Mouse (Mus musculus) right cerebral cortex, postnatal 4 days (tissue): Measurements from ENCODE around the gene Fam84b.

Source experiments
- DNase-seq: peaks from one replicate; pipeline ENCODE4 v3.0.0-alpha.2; 2022

The Fam84b gene

DNA sequence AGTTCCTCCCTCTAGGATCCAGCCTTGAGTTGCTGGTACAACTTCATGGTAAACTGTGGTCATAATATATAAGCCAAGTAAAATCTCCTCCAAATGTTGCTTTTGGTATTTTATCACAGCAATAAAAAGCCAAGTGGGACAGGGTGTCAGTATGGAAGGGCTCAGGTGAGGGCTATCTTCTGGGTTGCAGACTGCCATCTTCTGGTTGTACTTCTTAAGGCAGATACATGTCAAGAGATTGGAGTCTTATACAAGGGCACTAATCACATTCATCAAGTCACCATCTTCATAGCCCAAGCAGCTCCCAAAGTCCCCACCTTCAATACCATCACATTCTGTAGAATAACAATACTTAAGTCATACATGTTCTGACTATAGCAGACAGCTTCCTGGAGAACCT, 21.0 kb downstream of the Fam84b start:
- DNase-seq, result no peak

DNA sequence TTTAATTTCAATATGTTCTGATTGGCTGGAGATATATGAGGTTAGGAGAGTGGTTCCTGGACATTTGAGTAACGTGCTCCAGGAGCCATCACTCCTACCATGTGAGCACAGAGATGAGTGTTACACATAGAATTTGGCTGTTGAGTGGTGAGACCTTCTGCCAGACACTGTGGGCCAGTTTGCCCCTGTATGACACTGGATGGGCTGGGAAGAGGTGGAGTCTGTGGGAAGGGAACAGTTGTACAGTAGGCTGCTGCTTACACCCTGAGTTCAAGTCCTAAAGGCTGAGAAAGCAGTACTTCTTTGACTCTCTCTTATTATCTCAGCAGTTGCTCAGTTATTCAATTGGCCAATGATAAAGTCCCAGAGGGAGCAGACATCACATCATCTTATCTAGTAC, 27.4 kb downstream of the Fam84b start:
- no peak for DNase-seq

DNA sequence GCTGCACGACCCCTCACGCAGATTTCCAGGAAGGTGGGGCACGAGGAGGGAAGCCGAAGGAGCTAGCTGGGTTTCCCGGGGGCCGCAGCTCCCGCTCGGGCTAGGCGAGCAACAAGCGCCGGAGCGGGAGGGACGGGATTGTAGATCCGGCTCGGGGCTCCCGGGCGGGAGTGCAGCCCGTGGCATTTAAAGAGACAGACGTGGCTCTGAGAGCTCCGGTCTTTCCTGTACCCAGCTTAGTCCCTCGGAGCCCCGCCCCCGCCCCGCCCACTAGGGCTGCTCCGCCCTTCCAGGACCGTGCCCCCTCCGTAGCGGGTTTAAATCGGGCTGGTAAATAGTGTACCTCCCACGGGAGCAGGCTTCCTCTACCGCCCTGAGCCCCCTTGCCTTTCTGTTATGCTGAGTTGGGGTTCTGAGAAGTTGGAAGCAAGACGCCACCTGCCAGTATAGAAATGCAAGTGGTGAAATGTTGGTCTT, 28.8 kb downstream of the Fam84b start:
- peak; percentile 89 for DNase-seq

DNA sequence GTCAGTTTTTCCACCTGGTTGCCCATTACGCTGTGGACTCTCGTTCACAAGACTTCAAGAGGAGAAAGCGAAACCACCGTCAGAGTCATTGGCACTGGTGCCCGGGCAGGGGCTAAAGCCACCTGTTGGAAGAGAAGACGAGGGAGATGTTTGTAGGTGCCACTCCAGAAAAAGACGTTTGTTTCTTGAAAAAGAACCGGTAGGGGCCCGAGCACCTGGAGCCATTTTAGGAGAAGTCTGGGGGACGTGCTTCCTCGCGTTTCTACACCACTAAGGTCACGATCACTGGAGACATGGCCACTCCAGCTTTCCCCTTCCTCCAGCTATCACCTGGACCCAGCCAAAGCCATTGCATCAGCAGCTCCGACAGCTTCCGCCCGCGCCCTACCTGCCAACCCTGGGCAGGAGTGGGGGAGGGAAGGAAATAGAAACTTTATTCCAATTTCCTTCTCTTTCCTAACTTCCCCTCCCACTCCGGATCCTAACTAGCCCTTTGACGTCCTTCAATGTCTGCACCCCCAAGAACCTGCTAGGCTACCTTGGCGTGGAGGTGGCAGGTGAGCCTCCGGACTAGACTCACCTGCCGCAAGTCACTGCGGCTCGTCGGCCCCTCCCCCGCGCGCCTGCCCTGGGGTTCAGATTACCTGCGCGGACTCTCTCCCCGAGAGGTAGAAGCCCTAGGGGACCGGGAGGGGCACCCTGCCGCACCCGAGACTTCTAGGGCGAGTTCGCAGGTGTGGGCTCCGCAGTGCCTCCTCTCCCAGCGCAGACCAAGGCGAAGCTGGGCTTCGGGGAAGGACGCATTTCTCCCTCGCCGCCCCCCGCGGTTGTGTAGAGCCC, 29.5 kb downstream of the Fam84b start:
- DNase-seq, result no peak

DNA sequence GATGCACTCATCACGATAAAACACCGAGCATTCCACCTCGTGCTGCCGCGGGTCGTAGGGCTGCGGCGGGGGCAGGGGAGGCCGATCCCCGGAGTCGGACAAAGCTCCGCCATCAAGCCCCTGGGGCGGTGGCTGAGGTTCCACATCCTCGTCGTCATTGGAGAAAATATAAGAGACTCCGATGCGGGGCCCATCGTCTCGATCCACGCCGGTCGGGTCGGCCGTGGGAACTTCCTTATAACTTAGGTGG, 30.0 kb downstream of the Fam84b start:
- DNase-seq, result peak; percentile 39

DNA sequence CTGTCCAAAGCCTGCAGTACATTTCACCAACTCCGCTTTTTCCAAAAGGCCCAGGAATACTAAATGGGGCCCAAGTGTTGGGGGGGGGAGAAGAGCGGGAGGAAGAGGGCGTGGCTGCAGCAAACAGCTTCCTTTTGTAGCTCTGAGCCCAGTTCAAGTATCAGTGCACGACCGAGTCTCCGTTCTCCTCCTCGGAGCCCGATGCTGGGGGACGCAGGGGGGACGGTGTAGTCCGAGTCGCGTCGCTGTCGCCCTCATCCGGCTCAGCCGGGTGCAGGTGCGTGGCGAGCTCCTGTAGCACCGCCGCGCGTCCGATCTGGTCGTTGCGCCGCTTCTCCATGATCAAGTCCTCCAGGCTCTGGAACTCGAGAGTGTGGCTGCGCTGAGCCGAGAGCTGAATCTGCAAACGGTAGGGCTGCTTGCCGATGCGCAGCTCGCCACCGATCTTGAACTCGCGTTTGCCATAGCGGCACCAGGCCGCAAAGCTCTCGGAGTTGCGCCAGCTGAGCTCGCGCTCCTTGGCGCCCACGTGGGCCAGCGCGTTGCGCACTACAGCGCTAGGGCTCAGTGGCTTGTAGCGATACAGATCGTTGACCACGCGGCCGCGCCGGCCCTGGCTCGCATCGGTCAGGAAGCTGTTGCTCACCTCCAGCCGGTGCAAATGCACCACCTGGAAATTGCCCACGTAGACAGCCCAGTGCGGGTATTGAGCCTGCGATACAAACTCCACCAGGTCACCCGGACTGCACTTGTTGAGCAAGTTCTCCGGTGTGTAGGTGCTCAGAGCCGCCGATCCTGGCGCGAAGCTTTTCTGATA, 30.6 kb downstream of the Fam84b start:
- DNase-seq, result peak; percentile 75

DNA sequence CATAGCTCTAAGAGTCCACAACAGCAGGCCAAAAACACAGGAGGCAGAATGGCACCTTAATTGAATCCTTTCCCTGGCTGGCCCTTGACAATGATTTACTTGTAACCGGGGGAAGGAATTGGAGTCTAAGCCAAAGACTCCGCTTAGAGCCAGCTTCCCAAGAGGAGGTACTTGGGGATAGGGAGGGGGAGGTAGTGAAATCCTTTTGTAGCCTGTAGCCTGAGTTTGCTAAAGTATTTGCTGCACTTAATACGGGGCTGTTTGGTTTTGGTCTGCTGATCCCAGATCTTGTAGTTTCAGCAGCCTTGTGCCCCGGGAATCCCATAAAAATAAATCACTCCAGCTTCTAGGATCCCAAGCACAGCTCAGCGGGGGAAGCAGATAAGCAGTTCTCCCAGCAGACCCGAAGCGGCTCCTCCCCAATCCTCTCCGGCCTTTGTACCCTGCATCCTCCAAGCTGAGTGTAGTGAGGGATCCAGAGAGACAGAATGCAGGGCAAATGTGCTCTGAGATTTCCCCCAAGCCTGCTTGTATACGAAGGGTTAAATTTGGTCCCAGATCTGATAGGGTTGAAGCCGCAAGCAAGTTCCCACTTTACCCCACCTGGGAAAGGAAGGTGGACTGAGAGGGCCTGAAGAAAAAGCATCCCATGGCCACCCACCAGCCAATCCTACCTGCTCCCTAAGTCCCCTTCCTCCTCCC, 31.3 kb downstream of the Fam84b start:
- peak; percentile 22 for DNase-seq

DNA sequence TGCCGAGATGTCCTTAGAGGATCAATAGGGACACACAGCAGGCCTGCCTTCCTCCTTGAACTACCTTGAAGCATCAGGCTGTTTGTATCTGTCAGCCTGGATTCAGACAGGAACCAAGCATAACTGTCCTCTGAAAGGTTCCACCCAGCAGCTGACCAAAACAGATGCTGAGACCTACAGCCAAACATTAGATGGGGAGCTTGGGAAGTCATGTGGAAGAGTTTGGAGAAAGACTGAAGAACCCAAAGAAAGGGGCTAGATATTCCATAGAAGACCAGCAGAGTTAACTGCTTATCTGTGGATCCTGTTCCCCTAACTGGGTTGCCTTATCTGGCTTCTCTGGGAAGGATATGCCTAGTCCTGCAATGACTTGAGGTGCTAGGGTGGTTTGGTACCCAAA, 35.1 kb downstream of the Fam84b start:
- no peak for DNase-seq

DNA sequence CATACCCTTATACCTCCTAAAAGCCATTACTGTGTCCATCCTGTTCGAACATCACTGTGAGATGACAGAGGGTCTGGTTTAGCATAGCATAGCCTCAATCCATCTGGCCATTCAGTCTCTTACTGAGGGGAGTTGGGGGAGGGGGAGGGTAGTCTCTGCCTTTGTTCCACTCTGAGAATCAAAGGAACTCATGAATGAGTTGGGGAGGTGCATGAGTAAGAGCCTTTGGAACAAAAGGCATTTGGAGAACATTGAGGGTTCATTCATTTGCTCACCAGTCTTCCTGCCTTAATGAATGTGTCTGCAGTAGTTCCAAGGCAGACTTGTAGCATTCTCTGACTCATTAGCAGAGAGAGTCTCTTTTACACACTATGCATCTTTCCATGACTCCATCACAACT, 37.1 kb downstream of the Fam84b start:
- no peak for DNase-seq

DNA sequence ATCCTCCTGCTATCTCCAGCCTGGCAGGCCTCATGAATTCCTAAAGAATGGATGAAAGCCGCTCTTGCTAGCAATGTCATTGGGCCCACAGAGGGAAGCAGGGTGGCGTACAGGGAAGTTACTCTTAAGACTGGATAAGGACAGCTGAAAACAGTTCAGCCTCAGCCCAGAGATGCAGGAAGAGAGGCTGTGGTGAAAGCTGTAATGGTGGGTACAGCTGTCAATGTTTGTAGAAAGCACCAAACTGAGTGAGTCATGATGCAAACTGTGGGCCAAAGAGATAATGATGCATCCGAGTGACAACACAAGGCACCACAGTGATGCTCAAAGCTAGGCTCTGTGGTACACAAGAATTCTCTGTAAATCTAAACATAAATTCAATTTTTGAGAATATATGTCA, 39.0 kb downstream of the Fam84b start:
- no peak for DNase-seq

DNA sequence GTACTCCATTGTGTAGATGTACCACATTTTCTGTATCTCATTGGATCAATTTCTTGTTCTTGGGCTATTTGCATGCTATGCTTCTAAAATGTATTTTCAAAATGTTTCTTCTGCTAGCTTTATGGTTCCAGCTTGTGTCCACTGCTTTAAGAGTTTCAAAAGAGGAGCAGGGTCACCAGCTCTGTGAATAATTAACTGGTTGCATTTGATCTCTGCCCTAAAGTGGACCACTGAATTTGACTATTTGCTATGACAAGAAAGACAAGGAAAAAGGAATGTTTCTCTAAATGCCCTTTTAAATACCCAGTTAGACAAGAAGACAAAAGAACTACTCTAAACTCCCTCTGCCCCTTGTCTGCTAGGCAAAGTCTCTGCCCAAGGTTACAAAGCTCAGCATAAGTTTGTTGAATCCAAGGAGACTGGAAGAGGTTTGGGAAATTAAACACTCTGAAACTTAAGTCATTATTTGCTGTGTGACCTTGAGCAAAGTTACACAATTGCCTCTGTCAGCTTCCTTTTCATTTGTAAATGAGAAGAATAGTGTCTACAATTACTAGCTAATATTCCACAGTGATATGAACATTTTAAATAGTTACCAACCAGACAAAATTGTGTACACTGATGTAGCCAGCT, 60.4 kb downstream of the Fam84b start:
- no peak for DNase-seq

DNA sequence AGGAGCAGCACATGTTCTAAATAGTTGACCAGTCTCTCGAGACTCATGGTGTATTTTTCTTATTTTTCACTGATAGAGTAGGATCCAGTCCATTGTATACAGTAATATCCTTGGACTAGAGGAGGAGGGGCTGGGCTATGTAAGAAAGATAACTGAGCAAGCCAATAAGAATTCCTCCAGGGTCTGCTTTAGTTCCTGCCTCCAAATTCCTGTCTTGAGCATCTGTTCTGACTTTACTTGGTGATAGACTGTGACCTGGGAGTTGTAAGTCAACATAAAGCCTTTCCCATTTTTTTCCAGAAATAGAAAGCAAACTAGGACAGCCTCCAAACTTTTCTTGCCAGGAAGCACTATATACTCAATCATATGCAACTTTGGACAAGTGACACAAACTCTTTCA, 64.5 kb downstream of the Fam84b start:
- DNase-seq, result no peak

DNA sequence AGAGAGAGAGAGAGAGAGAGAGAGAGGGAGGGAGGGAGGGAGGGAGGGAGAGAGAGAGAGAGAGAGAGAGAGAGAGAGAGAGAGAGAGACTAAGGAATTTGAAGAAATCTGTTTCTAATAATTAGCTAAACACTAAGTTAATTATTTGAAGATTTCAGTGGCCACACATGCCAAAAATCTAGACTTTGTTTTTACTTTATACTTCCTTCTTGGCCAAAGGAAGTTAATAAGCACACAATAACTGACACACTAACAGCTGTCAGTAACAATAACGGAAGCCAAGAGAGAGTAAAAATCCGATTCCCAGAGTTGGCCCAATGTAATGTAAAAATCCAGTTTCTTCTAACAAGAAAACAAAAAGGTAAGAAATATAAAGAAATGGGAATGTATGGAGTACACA, 69.8 kb downstream of the Fam84b start:
- no peak for DNase-seq

DNA sequence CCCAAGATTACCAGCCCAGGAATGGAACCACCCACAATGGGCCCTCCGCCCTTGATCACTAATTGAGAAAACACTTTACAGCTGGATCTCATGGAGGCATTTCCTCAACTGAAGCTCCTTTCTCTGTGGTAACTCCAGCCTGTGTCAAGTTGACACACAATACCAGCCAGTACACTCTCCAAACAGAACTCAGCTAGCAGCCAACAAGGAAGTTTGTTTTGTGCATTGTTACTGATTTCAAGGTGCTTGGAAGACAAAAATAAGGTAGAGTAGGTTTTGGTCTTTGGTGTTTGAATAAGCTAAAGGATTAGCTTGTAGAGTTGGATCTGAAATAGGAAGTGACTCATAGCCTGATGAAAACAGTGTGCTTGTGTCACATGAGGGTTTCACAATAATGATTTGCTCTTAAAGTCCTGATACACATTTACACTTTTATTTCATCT, 74.0 kb downstream of the Fam84b start:
- DNase-seq, result no peak

DNA sequence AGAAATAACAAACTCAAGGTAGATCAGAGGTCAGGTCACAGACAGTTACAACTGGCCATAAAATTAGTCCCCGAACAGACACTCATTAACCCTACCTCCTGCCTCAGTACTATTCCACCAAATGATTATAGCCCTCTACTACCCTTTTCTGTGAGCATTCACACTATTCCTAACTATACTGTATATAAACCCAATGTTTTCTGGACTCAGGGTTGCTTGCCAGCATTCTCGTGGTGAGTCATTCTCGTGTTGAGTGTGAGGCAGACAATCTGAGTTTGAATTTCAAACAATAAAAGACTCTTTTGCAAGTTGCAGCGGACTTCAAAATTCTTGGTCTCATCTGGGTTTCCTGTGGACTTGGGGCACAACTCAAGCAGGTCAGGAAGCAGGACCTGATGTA, 74.5 kb downstream of the Fam84b start:
- no peak for DNase-seq
